Mouse (Mus musculus) layer of hippocampus, postnatal 36 days (tissue): ENCODE measurements around the gene Fam192a. TPM values are rescaled to one million over a fixed set of nuclear protein-coding genes. Genes with fewer than 3 reads are reported as not detected.

Experiments
- DNase-seq, 2 experiments: peaks; one replicate each; pipeline ENCODE4 v3.0.0; 2022
- total RNA-seq, 2 experiments: library from RNA; stranded (reverse); gene quantifications; 2 replicates each; pipeline ENCODE4 v1.2.3; 2021

Gene Fam192a
- total RNA-seq, 2 experiments from 2014 or later, result 37.5 to 43.0 TPM

DNA sequence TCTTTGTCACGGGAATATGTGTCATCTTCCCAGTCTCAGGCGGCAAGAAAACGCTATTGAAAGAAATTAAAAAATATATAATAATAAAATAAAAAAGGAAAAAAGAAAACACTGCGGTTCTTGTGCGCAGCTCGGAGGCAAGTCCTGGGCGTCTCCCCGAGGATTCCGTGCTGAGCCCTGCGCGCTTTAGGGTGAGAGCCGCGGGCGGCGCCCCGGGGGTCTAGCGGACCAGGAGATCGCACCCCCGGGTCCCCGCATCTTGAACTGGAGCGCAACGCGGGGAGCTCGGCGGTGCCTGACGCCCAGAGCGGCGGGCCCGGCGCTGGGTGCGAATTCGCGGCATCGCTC, 69.3 kb downstream of the Fam192a start:
- no peak for DNase-seq

DNA sequence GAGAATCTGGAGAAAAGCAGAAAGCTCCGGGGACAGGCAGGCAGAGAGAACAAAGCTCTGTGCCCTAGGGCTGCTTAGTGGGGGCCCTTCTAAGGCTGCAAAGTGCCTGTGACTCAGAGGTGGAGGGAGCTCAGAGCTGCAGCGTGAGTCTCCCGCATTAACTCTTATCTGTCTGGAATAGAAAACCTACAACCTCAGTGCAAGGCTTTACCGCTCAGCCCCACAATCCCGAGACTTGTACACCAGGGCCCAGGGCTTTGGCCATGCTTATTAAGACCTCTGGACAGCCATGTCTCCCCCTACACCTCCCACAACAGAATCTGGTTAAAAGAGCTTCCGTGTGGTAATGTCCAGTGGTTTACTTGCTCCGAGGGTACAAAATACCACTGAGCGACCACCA, 69.8 kb downstream of the Fam192a start:
- DNase-seq, result no peak

DNA sequence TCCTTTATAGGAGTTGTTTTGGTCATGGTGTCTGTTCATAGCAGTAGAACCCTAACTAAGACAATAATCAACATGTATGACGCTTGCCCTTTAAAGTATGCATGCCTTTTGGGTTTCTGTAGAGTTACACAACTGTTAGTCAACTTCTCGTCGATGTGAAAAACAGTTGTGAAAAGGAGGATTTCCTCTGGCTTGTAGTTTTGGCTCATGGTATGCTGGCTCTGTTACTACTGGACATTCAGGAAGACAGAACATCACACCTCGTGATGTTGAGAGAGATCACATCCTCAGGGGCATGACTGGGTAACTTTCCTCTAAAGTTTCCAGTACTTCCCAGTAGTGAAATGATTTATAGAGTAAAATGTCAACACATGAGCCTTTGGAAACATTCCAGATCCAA, 71.2 kb downstream of the Fam192a start:
- no peak for DNase-seq

DNA sequence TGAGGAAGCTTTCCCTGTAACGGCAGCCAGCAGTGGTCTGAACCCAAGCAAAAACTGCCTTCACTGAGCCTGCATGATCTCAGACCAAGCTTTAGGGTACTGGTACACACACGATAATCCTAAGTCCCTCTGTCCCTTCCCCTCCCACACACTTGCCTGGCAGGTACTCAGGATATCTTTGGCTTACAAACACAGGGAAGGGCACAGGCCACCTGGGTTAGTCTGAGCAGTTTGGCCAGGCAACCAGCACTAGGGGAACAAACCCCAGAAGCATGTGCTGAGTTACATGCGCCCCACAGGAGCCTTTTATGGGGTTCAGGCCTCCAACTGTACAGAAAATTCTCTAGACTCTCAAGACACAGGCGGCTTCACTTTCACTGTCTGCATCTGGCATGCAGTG, 71.9 kb downstream of the Fam192a start:
- DNase-seq, result no peak

DNA sequence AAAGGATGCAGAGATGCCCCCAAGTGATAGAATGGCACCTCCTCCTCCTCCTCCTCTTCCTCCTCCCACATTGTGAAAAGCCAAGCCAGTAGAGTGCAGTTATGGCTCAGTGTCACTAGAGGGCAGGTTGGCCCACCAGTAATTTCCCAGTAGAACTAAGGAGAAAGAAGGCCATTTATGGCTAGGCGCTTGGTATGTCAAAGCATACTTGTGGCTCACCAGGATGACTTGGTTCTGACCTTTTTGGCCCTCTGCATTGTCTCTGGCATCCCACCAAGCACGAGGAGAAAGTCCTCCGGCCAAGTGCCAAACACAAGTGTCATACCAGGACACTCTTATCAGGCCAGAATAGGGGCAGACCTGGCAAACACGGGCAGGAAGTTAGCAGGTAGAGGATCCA, 73.6 kb downstream of the Fam192a start:
- DNase-seq, result peak; percentile 60 to 75

DNA sequence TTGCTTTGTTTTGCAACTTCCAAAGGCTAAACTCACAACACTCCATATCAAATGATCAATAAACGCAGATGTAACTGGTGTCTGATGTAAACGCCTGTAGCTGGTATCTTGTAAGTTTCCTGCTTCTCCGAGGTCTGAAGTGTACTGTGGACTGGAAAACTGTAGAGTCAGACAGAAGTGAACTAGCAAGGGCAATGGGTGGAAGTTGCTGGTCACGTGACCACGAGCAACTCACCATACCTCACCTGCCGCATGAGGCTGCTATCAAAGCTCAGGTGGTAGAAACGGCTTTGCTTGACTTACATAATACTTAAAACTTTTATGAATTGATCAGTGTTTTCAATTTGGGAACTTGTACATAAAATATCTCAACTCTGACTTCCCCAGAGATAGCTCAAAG, 74.6 kb downstream of the Fam192a start:
- DNase-seq, result no peak

DNA sequence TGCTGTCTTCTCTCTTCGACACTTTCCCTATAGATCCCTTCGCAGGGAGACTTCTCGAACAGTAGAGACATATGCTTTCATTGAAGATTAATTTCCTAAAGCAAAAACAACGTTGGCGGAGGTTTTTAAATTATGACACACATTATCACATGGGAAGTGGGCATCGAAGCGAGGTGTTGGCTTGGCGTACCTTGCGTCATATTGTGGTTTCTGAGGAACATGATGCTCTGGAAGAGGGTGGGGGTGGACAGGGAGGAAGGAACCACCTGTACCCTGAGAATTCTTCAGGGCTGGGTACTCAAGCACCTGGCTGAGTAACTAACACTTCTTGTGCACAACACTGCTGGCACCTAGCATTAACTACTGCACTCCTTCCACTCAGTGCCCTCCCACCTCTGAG, 77.2 kb downstream of the Fam192a start:
- DNase-seq, result no peak

Other genes starting within 250 kb of the Fam192a start
- gene Herpud1, start 215.6 kb downstream of the Fam192a start, total RNA-seq, result 10 to 100 TPM; 54.8 to 80.2 TPM
- 1 to 10 TPM in 1 of 2 experiments, under 1 TPM in 1; 0.55 to 1.3 TPM for gene Nlrc5, start 167.6 kb downstream of the Fam192a start, total RNA-seq
- 10 to 100 TPM; 37.8 to 44.4 TPM for gene Cpne2, start 69.0 kb downstream of the Fam192a start, total RNA-seq
- gene Rspry1, start 60 bp downstream of the Fam192a start, total RNA-seq, result 10 to 100 TPM; 26.1 to 27.0 TPM
- gene Arl2bp, start 64.6 kb upstream of the Fam192a start, total RNA-seq, result 100 to 1,000 TPM; 150 to 161 TPM
- gene Pllp, start 94.3 kb upstream of the Fam192a start, total RNA-seq, result 10 to 100 TPM; 41.5 to 47.1 TPM
- not detected for gene Ccl22, start 143.6 kb upstream of the Fam192a start, total RNA-seq
- 100 to 1,000 TPM; 425 TPM for gene Cx3cl1, start 170.0 kb upstream of the Fam192a start, total RNA-seq
- gene Ccl17, start 208.5 kb upstream of the Fam192a start, total RNA-seq, result 1 to 10 TPM; 3.7 to 4.3 TPM
- gene Coq9, start 236.3 kb upstream of the Fam192a start, total RNA-seq, result 10 to 100 TPM; 84.8 to 86.5 TPM
- gene Ciapin1, start 236.4 kb upstream of the Fam192a start, total RNA-seq, result 10 to 100 TPM; 71.9 to 73.9 TPM